Mouse (Mus musculus): ENCODE measurements around the gene Dnm1. TPM values are rescaled to one million over a fixed set of nuclear protein-coding genes. Genes with fewer than 3 reads are reported as not detected.

Gene Dnm1
- total and polyA plus RNA-seq, 2 experiments: 0.09 to 0.60 TPM

- no peak overlapping the region for H3K27ac ChIP-seq (replicated peaks; ENCODE audit: insufficient read depth, low read depth, low read length)
- H3K4me3 ChIP-seq (ENCODE audit: insufficient read depth, low read depth, low read length): no peak overlapping the region
- no peak for TF ChIP-seq POLR2A (IDR thresholded peaks at IDR 0.05; ENCODE audit: extremely low read depth, insufficient read depth, low read length)
- TF ChIP-seq CTCF (IDR thresholded peaks at IDR 0.05; ENCODE audit: low read depth, low read length): no peak
- peaks cover 26% of the 10 kb centered on the region for H3K36me3 ChIP-seq (ENCODE audit: control insufficient read depth, insufficient read depth, low read length)
- no peaks in the 10 kb centered on the region for H3K27me3 ChIP-seq (ENCODE audit: control insufficient read depth, insufficient read depth, low read length)
- no peak overlapping the region for H3K9ac ChIP-seq (ENCODE audit: low read depth, low read length)
- no peak for DNase-seq (ENCODE audit: extremely low read depth, low read depth, low spot score)
- peaks cover 11% of the 10 kb centered on the region; the same call in 1 of the 2 replicates for H3K79me2 ChIP-seq (ENCODE audit: control insufficient read depth, insufficient read depth, low read length)
- H3K4me1 ChIP-seq (ENCODE audit: control insufficient read depth, insufficient read depth, low read length): peaks cover 11% of the 10 kb centered on the region
- 79% methylated on average over 3 of the region's 3 CpGs for WGBS
Observed at GRCm38 (mm10) chr2:32283986-32284385, 69.2 kb downstream of the Dnm1 start.

- no peak overlapping the region for H3K4me3 ChIP-seq (ENCODE audit: insufficient read depth, low read depth, low read length)
- peaks cover 6% of the 10 kb centered on the region; the same call in 1 of the 2 replicates for H3K79me2 ChIP-seq (ENCODE audit: control insufficient read depth, insufficient read depth, low read length)
- peaks cover 35% of the 10 kb centered on the region for H3K36me3 ChIP-seq (ENCODE audit: control insufficient read depth, insufficient read depth, low read length)
- H3K4me1 ChIP-seq (ENCODE audit: control insufficient read depth, insufficient read depth, low read length): peaks cover 11% of the 10 kb centered on the region
- peak; percentile 81 for DNase-seq (ENCODE audit: extremely low read depth, low read depth, low spot score)
- peak overlapping the region; percentile 34; the same call in 1 of the 2 replicates for H3K27ac ChIP-seq (replicated peaks; ENCODE audit: insufficient read depth, low read depth, low read length)
- WGBS: 24% methylated on average over 1 of the region's 1 CpGs
- no peaks in the 10 kb centered on the region for H3K27me3 ChIP-seq (ENCODE audit: control insufficient read depth, insufficient read depth, low read length)
- TF ChIP-seq POLR2A (IDR thresholded peaks at IDR 0.05; ENCODE audit: extremely low read depth, insufficient read depth, low read length): no peak
- peak; percentile 91 for TF ChIP-seq CTCF (IDR thresholded peaks at IDR 0.05; ENCODE audit: low read depth, low read length)
- no peak overlapping the region for H3K9ac ChIP-seq (ENCODE audit: low read depth, low read length)
Observed at GRCm38 (mm10) chr2:32282727-32283126, 70.4 kb downstream of the Dnm1 start.

GRCm38 (mm10) chr2:32282289-32282688 is 70.8 kb downstream of the Dnm1 start:
- Histone ChIP-seq H3K4me3 (ENCODE audit: insufficient read depth, low read depth, low read length) (no peak overlapping the region), H3K79me2 (ENCODE audit: control insufficient read depth, insufficient read depth, low read length) (peaks cover 1% of the 10 kb centered on the region; the same call in 1 of the 2 replicates), H3K27ac (replicated peaks; ENCODE audit: insufficient read depth, low read depth, low read length) (peak overlapping the region; percentile 34; the same call in 1 of the 2 replicates), H3K36me3 (ENCODE audit: control insufficient read depth, insufficient read depth, low read length) (peaks cover 35% of the 10 kb centered on the region), H3K4me1 (ENCODE audit: control insufficient read depth, insufficient read depth, low read length) (peaks cover 11% of the 10 kb centered on the region), H3K27me3 (ENCODE audit: control insufficient read depth, insufficient read depth, low read length) (no peaks in the 10 kb centered on the region), H3K9ac (ENCODE audit: low read depth, low read length) (no peak overlapping the region)
- TF ChIP-seq POLR2A (IDR thresholded peaks at IDR 0.05; ENCODE audit: extremely low read depth, insufficient read depth, low read length) (no peak), CTCF (IDR thresholded peaks at IDR 0.05; ENCODE audit: low read depth, low read length) (no peak)
- WGBS: 78% methylated on average over 2 of the region's 2 CpGs
- DNase-seq (ENCODE audit: extremely low read depth, low read depth, low spot score): no peak

- TF ChIP-seq POLR2A (IDR thresholded peaks at IDR 0.05; ENCODE audit: extremely low read depth, insufficient read depth, low read length) (no peak), CTCF (IDR thresholded peaks at IDR 0.05; ENCODE audit: low read depth, low read length) (peak; percentile 67)
- 30% methylated on average over 3 of the region's 3 CpGs for WGBS
Observed at GRCm38 (mm10) chr2:32275823-32276222, 77.3 kb downstream of the Dnm1 start.

GRCm38 (mm10) chr2:32260635-32261034 is 92.5 kb downstream of the Dnm1 start:
- TF ChIP-seq POLR2A (IDR thresholded peaks at IDR 0.05; ENCODE audit: extremely low read depth, insufficient read depth, low read length): no peak
- TF ChIP-seq CTCF (IDR thresholded peaks at IDR 0.05; ENCODE audit: low read depth, low read length): peak; percentile 49
- Histone ChIP-seq H3K9ac (ENCODE audit: low read depth, low read length) (no peak overlapping the region), H3K79me2 (ENCODE audit: control insufficient read depth, insufficient read depth, low read length) (peaks cover 2% of the 10 kb centered on the region; the same call in 1 of the 2 replicates), H3K27ac (replicated peaks; ENCODE audit: insufficient read depth, low read depth, low read length) (no peak overlapping the region), H3K4me1 (ENCODE audit: control insufficient read depth, insufficient read depth, low read length) (peaks cover 6% of the 10 kb centered on the region; the same call in 1 of the 2 replicates), H3K4me3 (ENCODE audit: insufficient read depth, low read depth, low read length) (no peak overlapping the region), H3K36me3 (ENCODE audit: control insufficient read depth, insufficient read depth, low read length) (no peaks in the 10 kb centered on the region; the same call in 1 of the 2 replicates), H3K27me3 (ENCODE audit: control insufficient read depth, insufficient read depth, low read length) (no peaks in the 10 kb centered on the region)
- DNase-seq (ENCODE audit: extremely low read depth, low read depth, low spot score): peak; percentile 40
- WGBS: 47% methylated on average over 4 of the region's 4 CpGs

More at GRCm38 (mm10) chr2:32275823-32276222, 77.3 kb downstream of the Dnm1 start:
- Histone ChIP-seq H3K27me3 (ENCODE audit: control insufficient read depth, insufficient read depth, low read length) (no peaks in the 10 kb centered on the region), H3K9ac (ENCODE audit: low read depth, low read length) (no peak overlapping the region), H3K27ac (replicated peaks; ENCODE audit: insufficient read depth, low read depth, low read length) (no peak overlapping the region), H3K4me1 (ENCODE audit: control insufficient read depth, insufficient read depth, low read length) (no peaks in the 10 kb centered on the region), H3K36me3 (ENCODE audit: control insufficient read depth, insufficient read depth, low read length) (peaks cover 24% of the 10 kb centered on the region), H3K79me2 (ENCODE audit: control insufficient read depth, insufficient read depth, low read length) (no peaks in the 10 kb centered on the region), H3K4me3 (ENCODE audit: insufficient read depth, low read depth, low read length) (no peak overlapping the region)
- peak; percentile 54 for DNase-seq (ENCODE audit: extremely low read depth, low read depth, low spot score)
